Mouse (Mus musculus) liver, embryonic 14.5 days (tissue): Measurements from ENCODE around the gene Polg2. TPM values are rescaled to one million over a fixed set of nuclear protein-coding genes. Genes with fewer than 3 reads are reported as not detected.

Source experiments
- ATAC-seq: fragments of 200-750 bp; cut with Nextera tagmentation; 2 replicates; pipeline ENCODE4 v1.8.0; 2017; ENCODE audit warnings: moderate number of reproducible peaks, mild to moderate bottlenecking, moderate library complexity; ENCODE audit not compliant: insufficient read depth
- DNase-seq, 3 experiments: peaks; one replicate each; pipeline ENCODE4 v3.0.0-alpha.2; 2012 to 2013; ENCODE audit warnings: low read depth in 3 of 3, low spot score in 3 of 3
- H3K27ac ChIP-seq: fragments of 300-500 bp; sonication (generic); 2 replicates; pipeline ENCODE4 v1.5.1; 2014; ENCODE audit warnings: moderate library complexity, mild to moderate bottlenecking, control low read depth, inconsistent platforms
- H3K27me3 ChIP-seq: fragments of 300-500 bp; sonication (generic); 2 replicates; pipeline ENCODE4 v1.6.1; 2014; ENCODE audit warnings: mild to moderate bottlenecking, low read length, moderate library complexity; ENCODE audit not compliant: control insufficient read depth, insufficient read depth
- H3K36me3 ChIP-seq: fragments of 300-500 bp; sonication (generic); replicated peaks from 2 replicates; pipeline ENCODE4 v1.6.1; 2014; ENCODE audit warnings: low read depth; ENCODE audit not compliant: control insufficient read depth, insufficient read depth
- H3K4me1 ChIP-seq, 2 experiments: fragments of 200-500 bp in 1 of 2; fragments of 300-500 bp in 1 of 2; sonication (generic) in 1 of 2; replicated peaks; 2 replicates each; pipeline ENCODE4 v1.6.1; 2012 to 2014; ENCODE audit warnings: antibody characterized with exemption in 1 of 2, inconsistent platforms in 1 of 2, low read length in 1 of 2; ENCODE audit not compliant: control insufficient read depth in 2 of 2, insufficient read depth in 2 of 2
- H3K4me2 ChIP-seq: fragments of 300-500 bp; sonication (generic); 2 replicates; pipeline ENCODE4 v1.6.1; 2014; ENCODE audit warnings: low read depth, mild to moderate bottlenecking, control low read depth, moderate library complexity
- H3K4me3 ChIP-seq, 2 experiments: fragments of 200-500 bp in 1 of 2; fragments of 300-500 bp in 1 of 2; sonication (generic) in 1 of 2; 2 replicates each; pipeline ENCODE4 v1.5.1; 2012 to 2014; ENCODE audit warnings: low read depth in 2 of 2, low read length in 2 of 2, mild to moderate bottlenecking in 2 of 2, control low read depth in 1 of 2, inconsistent platforms in 1 of 2, moderate library complexity in 1 of 2; ENCODE audit not compliant: insufficient read depth in 1 of 2
- H3K9ac ChIP-seq: fragments of 300-500 bp; sonication (generic); replicated peaks from 2 replicates; pipeline ENCODE4 v1.6.1; 2014; ENCODE audit warnings: mild to moderate bottlenecking, control low read depth, moderate library complexity
- H3K9me3 ChIP-seq: fragments of 300-500 bp; sonication (generic); 2 replicates; pipeline ENCODE4 v1.6.1; 2016; ENCODE audit warnings: low read length, mixed read lengths; ENCODE audit not compliant: control insufficient read depth
- CTCF ChIP-seq: IDR thresholded peaks from 2 replicates; pipeline ENCODE4 v1.5.1; 2016; ENCODE audit warnings: antibody characterized with exemption, low read depth, control low read depth
- EP300 ChIP-seq: IDR thresholded peaks from 2 replicates; pipeline ENCODE4 v1.6.1; 2016; ENCODE audit warnings: antibody characterized with exemption, low read depth
- WGBS: fragments of 180-500 bp; shearing (Covaris S2); extraction: QIAGEN DNeasy Blood & Tissue Kit; methylation state at CpG from one replicate; pipeline ENCODE4 v1.1.7; 2014; ENCODE audit not compliant: insufficient replicate concordance; 5-methylcytosine and 5-hydroxymethylcytosine counted together
- polyA plus RNA-seq, 2 experiments: library from polyadenylated mRNA; depleted of rRNA in 1 of 2; stranded (reverse) in 1 of 2; unstranded in 1 of 2; fragments of >200 nt; fragmentation: Nextera tagmentation in 1 of 2; extraction: Ambion mirVana in 1 of 2; gene quantifications; 2 replicates each; pipeline versions ENCODE4 v1.2.1 to v1.2.3; 2012 to 2014

The Polg2 gene
- polyA plus RNA-seq, 2 experiments: 3.8 to 4.4 TPM

DNA sequence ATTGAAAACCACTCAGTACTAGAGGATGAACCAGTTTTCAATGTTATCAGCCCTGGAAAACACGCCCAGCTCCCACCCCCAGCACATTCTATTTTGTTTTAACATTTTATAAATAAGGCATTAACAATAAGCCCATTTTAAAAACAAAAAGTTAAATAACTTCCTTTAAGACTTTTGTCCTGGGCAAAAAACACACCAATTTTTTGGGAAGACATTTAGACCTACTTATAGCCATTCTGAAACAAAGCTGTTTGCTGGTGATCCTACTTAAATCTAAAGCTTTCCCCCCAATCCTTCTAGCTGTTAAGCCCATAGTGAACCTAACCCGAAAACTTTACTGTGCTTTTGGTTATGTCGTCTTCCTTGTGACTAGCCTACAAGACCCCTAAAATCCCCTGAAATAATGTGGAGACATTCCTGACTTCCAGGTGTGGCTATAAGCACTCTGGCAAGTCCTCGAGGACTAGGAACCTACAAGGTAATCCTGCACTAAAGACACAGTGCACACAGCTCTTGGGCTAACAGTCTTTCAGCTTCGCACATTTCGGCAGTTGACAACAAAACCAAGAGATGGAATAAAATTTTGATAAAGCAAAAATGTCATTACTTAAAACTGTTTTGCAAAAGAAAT, 1.4 kb upstream of the Polg2 start:
- Histone ChIP-seq H3K4me3 (peak overlapping the region in 1 of 2 experiments; percentile 83; a peak in 1 of 4 replicates), H3K9ac (no peak overlapping the region), H3K4me1 (peaks cover 6 to 12% of the 10 kb centered on the region in 2 experiments), H3K36me3 (peaks cover 61% of the 10 kb centered on the region), H3K9me3 (no peaks in the 10 kb centered on the region), H3K4me2 (peak overlapping the region; percentile 85), H3K27ac (peak overlapping the region; percentile 97), H3K27me3 (no peaks in the 10 kb centered on the region)
- no peak for ATAC-seq
- TF ChIP-seq CTCF (no peak), EP300 (no peak)
- DNase-seq: no peak
- 74% methylated on average over 6 of the region's 6 CpGs for WGBS

DNA sequence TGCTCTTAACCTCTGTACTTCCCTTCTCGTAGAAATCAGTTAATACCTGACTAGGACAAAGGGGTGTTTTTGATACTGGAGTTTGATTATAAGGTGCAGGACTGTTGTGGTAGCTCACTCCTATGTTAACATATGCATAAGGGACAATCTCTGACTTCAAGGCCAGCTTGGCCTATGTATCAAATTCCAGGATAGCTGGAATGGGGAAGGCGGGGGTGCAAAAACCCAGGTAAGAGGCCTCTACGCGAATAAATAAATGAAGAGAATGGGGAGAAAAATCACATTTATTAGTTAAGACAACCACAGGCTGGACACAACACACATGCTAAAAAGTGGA, 720 bp upstream of the Polg2 start:
- Histone ChIP-seq H3K4me1 (peaks cover 6 to 12% of the 10 kb centered on the region in 2 experiments), H3K27ac (peak overlapping the region; percentile 97), H3K9ac (peak overlapping the region; percentile 61), H3K9me3 (no peaks in the 10 kb centered on the region), H3K36me3 (peaks cover 59% of the 10 kb centered on the region), H3K4me3 (peak overlapping the region; percentile 40 to 83; a peak in 3 of 4 replicates), H3K4me2 (peak overlapping the region; percentile 85), H3K27me3 (no peaks in the 10 kb centered on the region)
- 67% methylated on average over 4 of the region's 4 CpGs for WGBS
- DNase-seq: no peak
- ATAC-seq: no peak
- TF ChIP-seq EP300: no peak
- TF ChIP-seq CTCF: no peak

DNA sequence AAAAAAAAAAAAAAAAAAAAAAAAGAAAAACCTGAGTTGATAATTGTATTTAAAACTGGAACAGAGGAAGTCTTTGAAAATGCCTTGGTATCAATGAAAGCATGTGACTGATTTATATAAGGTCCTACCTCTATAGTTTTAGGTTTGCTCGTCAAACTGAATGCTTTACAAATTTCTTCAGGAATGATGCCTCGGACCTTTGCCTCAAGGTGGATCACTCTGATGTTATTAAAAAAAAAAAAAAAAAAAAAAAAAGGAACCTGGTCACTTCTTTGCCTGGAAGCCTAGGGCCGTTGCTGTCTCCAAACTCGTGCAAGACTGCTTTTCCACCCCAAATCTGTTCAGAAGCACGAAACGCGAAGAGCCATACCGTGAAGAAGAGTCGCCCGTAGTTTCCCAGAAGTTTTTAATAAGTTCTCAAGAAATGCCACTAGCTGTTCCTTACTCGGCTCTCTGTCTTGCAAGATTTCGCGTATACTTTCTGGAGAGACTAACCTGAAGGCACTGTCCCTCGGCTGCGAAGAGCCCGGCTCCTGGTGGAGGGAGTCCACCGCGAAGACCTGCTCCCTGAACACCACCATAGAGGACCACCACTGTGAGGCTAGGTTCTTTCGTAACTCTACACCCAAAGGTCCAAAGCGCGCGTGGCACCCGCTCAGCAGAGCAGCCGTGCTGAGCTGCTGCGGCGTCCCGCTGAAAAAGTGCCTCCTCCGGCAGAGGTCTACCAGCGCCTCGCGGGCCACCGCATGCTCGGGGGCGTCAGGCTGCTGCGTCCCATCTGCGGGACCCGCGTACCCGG, 549 bp downstream of the Polg2 start:
- peak overlapping the region; percentile 91 for H3K9ac ChIP-seq
- H3K9me3 ChIP-seq: no peaks in the 10 kb centered on the region
- peak overlapping the region; percentile 81 to 83 for H3K4me3 ChIP-seq
- no peak for DNase-seq
- no peaks in the 10 kb centered on the region for H3K27me3 ChIP-seq
- peak; percentile 74 for ATAC-seq
- peak overlapping the region; percentile 85 for H3K4me2 ChIP-seq
- TF ChIP-seq EP300 (no peak; the same call in 1 of the 2 replicates), CTCF (no peak)
- H3K27ac ChIP-seq: peak overlapping the region; percentile 97
- WGBS: under 1% methylated on average over 39 of the region's 39 CpGs
- H3K4me1 ChIP-seq: peaks cover 6 to 12% of the 10 kb centered on the region in 2 experiments
- H3K36me3 ChIP-seq: peaks cover 58% of the 10 kb centered on the region

DNA sequence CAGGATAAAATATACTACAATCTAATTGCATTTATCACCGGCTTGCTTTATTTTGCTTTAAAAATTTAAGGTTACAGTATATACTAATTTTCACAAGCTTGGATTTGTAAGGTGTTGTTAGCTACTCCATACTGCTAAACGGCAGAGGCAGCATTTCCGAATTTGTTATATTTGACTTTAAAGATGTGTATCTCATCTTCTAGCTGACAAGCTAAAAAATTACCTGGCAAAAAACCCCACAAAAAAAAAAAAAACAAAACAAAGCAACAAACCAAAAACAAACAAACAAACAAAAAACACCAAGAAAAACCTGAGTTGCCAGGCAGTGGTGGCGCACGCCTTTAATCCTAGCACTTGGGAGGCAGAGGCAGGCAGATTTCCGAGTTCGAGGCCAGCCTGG, 1.2 kb downstream of the Polg2 start:
- Histone ChIP-seq H3K4me1 (peaks cover 6 to 12% of the 10 kb centered on the region in 2 experiments), H3K27ac (no peak overlapping the region), H3K9ac (no peak overlapping the region), H3K4me3 (peak overlapping the region in 1 of 2 experiments; percentile 83; a peak in 2 of 4 replicates), H3K36me3 (peaks cover 57% of the 10 kb centered on the region), H3K27me3 (no peaks in the 10 kb centered on the region), H3K4me2 (peak overlapping the region; percentile 85), H3K9me3 (no peaks in the 10 kb centered on the region)
- 68% methylated on average over 7 of the region's 7 CpGs for WGBS
- DNase-seq (no peak), ATAC-seq (no peak)
- no peak for TF ChIP-seq EP300
- no peak for TF ChIP-seq CTCF

DNA sequence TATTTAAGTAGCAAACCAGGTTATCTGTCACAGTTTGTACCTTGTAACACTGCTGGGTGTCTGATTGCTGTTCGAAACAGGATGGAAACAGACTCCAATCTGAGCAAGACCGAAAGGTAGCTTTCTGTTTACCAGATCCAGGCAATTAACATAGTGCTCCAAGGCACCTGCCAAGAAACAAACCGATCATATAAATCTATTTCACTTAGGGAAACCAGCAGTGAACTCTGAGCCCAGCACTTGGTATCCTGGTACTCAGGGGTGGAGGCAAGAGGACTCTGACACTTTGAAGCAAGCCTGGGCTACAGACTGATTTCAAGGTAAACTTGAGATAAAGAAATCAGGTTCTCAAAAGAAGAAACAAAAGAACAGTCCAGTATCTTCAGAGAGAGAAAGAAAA, 1.9 kb downstream of the Polg2 start:
- Histone ChIP-seq H3K4me3 (no peak overlapping the region), H3K36me3 (peaks cover 56% of the 10 kb centered on the region), H3K4me2 (peak overlapping the region; percentile 85), H3K4me1 (peaks cover 6 to 12% of the 10 kb centered on the region in 2 experiments), H3K9ac (no peak overlapping the region), H3K27ac (no peak overlapping the region), H3K9me3 (no peaks in the 10 kb centered on the region), H3K27me3 (no peaks in the 10 kb centered on the region)
- WGBS: 75% methylated on average over 3 of the region's 3 CpGs
- no peak for ATAC-seq
- DNase-seq: no peak
- TF ChIP-seq CTCF (no peak), EP300 (no peak)
